ENCODE assay signal across 28 mouse cellular contexts in the genomic region with DNA sequence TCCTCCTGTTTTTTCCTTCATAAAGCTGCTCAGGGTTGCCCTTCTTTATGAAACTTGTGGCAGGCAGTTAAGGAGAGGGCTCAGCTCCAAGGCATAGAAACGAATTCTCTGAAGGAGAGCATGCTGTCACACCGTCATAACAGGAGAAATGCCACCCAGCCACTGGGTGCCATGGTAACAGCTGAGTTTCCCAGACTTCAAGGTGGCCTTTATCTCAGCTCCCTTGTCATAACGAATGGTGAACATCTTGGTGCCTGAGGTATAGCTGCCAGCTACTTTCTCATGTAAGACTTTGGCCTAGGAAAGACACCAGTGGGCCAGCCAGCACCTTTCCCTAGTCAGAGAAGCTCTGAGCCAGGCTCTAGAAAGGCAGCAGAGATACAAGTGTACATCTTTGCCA.
DNase-seq lines count a peak whose midpoint lies in the region; ATAC-seq lines count a peak whose summit lies in the region.
"Had no signal": no experiment of that assay in that cellular context is flagged by ENCODE, and none has a peak within 500 bp of the region (broad histone marks: within the 10 kb centered on the region; RNA-seq: fewer than 3 reads in every experiment).

No protein-coding gene starts in this region.

- ATAC-seq in frontal cortex, adult (ENCODE audit: low TSS enrichment), result peak; percentile 82
- no peak; the same call in 1 of the 2 replicates for ATAC-seq in midbrain, embryonic 15.5 days (replicated peaks)
- no peak for ATAC-seq in megakaryocyte progenitor cell, adult 5-6 weeks (replicated peaks; ENCODE audit: poor library complexity)
- ATAC-seq: Patski had no signal

- 51% methylated on average over 3 of the region's 3 CpGs for WGBS in midbrain, embryonic 15.5 days

- H3K27ac ChIP-seq in midbrain, embryonic 15.5 days, result 0 out of 2 replicates have a peak overlapping the region, but pooled peaks have one; percentile 0
- H3K27ac ChIP-seq: hindbrain, embryonic 10.5 days; kidney, embryonic 15.5 days; limb, embryonic 15.5 days; liver, embryonic 14.5 days; stomach, embryonic 15.5 days had no signal

- H3K9ac ChIP-seq in midbrain, embryonic 15.5 days, result no peak overlapping the region
- H3K9ac ChIP-seq: heart, embryonic 12.5 days; kidney, embryonic 15.5 days; limb, embryonic 15.5 days; liver, embryonic 14.5 days; lung, embryonic 14.5 days; stomach, embryonic 15.5 days had no signal

- no peaks in the 10 kb centered on the region for H3K36me3 ChIP-seq in midbrain, embryonic 15.5 days (replicated peaks)
- H3K36me3 ChIP-seq: G1E; heart, embryonic 12.5 days; hindbrain, embryonic 10.5 days; kidney, embryonic 15.5 days; limb, embryonic 15.5 days; stomach, embryonic 15.5 days had no signal

- H3K27me3 ChIP-seq in midbrain, embryonic 15.5 days (replicated peaks), result no peaks in the 10 kb centered on the region
- H3K27me3 ChIP-seq: CH12.LX; heart, embryonic 12.5 days; kidney, embryonic 15.5 days; limb, embryonic 15.5 days; megakaryocyte, embryonic 14.5 days; Patski; stomach, embryonic 15.5 days had no signal

- H3K4me1 ChIP-seq in midbrain, embryonic 15.5 days, result peaks cover 32% of the 10 kb centered on the region
- H3K4me1 ChIP-seq: kidney, embryonic 15.5 days; limb, embryonic 15.5 days; megakaryocyte, embryonic 14.5 days; stomach, embryonic 15.5 days had no signal

- no peak overlapping the region for H3K4me2 ChIP-seq in midbrain, embryonic 15.5 days
- H3K4me2 ChIP-seq: heart, embryonic 12.5 days; kidney, embryonic 15.5 days; limb, embryonic 15.5 days; lung, embryonic 14.5 days; stomach, embryonic 15.5 days had no signal

- intact Hi-C loops in left cerebral cortex, postnatal 14 days (cut with DNase I), result no loop called here
- intact Hi-C loops in left cerebral cortex, postnatal 4 days (cut with DNase I), result no loop called here

- H3K9me3 ChIP-seq in midbrain, embryonic 15.5 days, result no peaks in the 10 kb centered on the region
- H3K9me3 ChIP-seq: heart, embryonic 12.5 days; hindbrain, embryonic 10.5 days; kidney, embryonic 15.5 days; limb, embryonic 15.5 days; stomach, embryonic 15.5 days had no signal

- H3K4me3 ChIP-seq in midbrain, embryonic 15.5 days, result no peak overlapping the region
- H3K4me3 ChIP-seq: heart, embryonic 12.5 days; hindbrain, embryonic 10.5 days; kidney, embryonic 15.5 days; limb, embryonic 15.5 days; megakaryocyte, embryonic 14.5 days; stomach, embryonic 15.5 days had no signal

- no peak for DNase-seq in frontal cortex, postnatal 25 days (ENCODE audit: low spot score in 2 of 2)
- DNase-seq in left cerebral cortex, postnatal 14 days (ENCODE audit: low spot score in 2 of 2), result peak; percentile 42 to 77
- no peak for DNase-seq in left cerebral cortex, postnatal 4 days
- peak; percentile 79 for DNase-seq in brain, adult 2 months (ENCODE audit: low read depth, low spot score)
- DNase-seq: adrenal gland, adult 2 months; B cell, adult 2 months; cerebellum, adult 18-20 months; cerebellum, postnatal 14 days; gastrocnemius, postnatal 14 days; heart, adult 18-20 months; heart, postnatal 10 days; kidney, adult 11 months; kidney, postnatal 36 days; lung, embryonic 14.5 days; thymus, postnatal 25 days had no signal

Comparison
In these comparisons a context has a peak if more than half of its experiments do, and no peak if none do; other contexts are left out.
1. DNase-seq: peak in left cerebral cortex, postnatal 14 days (2 of 2) and brain, adult 2 months (single experiment); none in frontal cortex, postnatal 25 days (0 of 2) and left cerebral cortex, postnatal 4 days (single experiment).